Mouse (Mus musculus): ENCODE measurements around the gene Mgat1. TPM values are rescaled to one million over a fixed set of nuclear protein-coding genes. Genes with fewer than 3 reads are reported as not detected.
A peak's percentile ranks its signal among the peaks of the same experiment; 100 is the strongest.

The Mgat1 gene
- polyA plus RNA-seq, 1 experiment from 2014 or later = 55.3 TPM

- Histone ChIP-seq H3K9ac (ENCODE audit: low read depth, low read length) (no peak overlapping the region; the same call in 1 of the 2 replicates), H3K4me2 (replicated peaks; ENCODE audit: low read depth, low read length) (peak overlapping the region; percentile 34; the same call in 1 of the 2 replicates), H3K36me3 (ENCODE audit: control insufficient read depth, insufficient read depth, low read length) (no peaks in the 10 kb centered on the region), H3K27me3 (ENCODE audit: control insufficient read depth, insufficient read depth, low read length) (no peaks in the 10 kb centered on the region), H3K4me3 (ENCODE audit: low read length) (no peak overlapping the region), H3K27ac (ENCODE audit: low read depth, low read length) (no peak overlapping the region), H3K9me3 (ENCODE audit: control insufficient read depth, low read length) (no peaks in the 10 kb centered on the region), H3K4me1 (ENCODE audit: control insufficient read depth, insufficient read depth, low read length) (peaks cover 35% of the 10 kb centered on the region)
- WGBS = 86% methylated on average over 4 of the region's 4 CpGs
- ATAC-seq (ENCODE audit: low FRiP score, low TSS enrichment) = no peak
These were observed 2.5 kb downstream of the Mgat1 start for GRCm38 (mm10) chr11:49246523-49246922.

DNA sequence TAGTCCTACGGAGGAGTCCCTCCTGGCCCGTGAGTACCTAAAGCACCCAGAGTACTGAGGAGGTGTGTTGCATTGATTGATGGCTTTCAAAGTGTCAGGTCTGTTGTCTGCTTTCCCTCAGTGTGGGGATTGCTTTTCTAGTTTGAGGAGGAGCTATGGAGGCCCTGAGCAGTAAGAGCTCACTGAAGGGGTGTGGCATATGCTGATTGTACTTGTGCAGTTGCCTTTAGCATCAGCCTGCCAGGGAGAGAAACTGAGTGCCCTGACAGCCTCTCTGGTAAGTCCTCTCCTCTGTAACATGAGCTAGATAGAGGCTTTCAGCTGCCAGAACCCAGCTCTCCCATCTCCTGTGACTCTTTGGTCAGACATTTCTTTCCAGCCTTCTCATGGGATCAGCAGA lies 3.3 kb downstream of the Mgat1 start:
- H3K4me1 ChIP-seq (ENCODE audit: control insufficient read depth, insufficient read depth, low read length) = peaks cover 37% of the 10 kb centered on the region
- 40% methylated on average over 2 of the region's 2 CpGs for WGBS
- no peaks in the 10 kb centered on the region for H3K27me3 ChIP-seq (ENCODE audit: control insufficient read depth, insufficient read depth, low read length)
- H3K4me2 ChIP-seq (replicated peaks; ENCODE audit: low read depth, low read length) = no peak overlapping the region
- no peak overlapping the region for H3K9ac ChIP-seq (ENCODE audit: low read depth, low read length)
- H3K9me3 ChIP-seq (ENCODE audit: control insufficient read depth, low read length) = no peaks in the 10 kb centered on the region
- peaks cover 3% of the 10 kb centered on the region; the same call in 1 of the 2 replicates for H3K36me3 ChIP-seq (ENCODE audit: control insufficient read depth, insufficient read depth, low read length)
- H3K4me3 ChIP-seq (ENCODE audit: low read length) = no peak overlapping the region
- no peak overlapping the region for H3K27ac ChIP-seq (ENCODE audit: low read depth, low read length)
- ATAC-seq (ENCODE audit: low FRiP score, low TSS enrichment) = no peak

DNA sequence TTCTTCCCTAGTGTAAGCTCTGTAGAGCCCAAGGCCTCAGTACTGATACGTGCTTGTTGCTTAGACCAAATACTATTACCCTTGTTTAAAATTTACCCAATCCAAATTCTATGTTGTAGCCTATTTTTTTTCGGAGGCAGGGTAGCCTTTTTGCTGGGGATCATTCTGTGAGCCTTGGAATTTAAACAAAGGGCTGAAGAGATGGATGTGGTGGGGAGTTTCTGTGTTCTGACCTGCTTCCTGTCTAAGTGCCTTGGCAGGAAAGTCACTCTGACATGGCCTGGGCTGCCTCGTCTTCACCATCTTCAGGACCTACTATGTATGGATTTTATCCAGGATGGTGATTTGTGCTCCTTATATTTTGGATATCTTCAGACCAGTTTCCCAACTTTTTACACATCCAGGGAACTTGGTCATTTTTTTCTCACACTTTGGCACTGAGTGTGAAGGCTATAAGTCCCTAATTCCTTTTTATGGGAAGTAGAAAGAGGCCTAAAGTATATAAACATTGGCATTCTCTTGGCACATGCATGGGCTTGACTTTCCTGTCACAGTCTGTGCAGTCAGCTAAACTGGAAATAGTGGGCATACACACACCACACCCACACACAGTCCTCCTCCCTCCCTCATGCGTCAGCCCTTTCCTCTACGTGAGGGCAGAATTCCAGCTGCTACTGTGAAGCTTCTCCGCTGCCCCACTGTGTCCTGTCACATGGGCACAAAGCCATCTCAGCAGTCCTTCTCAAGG lies 4.4 kb downstream of the Mgat1 start:
- H3K27ac ChIP-seq (ENCODE audit: low read depth, low read length) = peak overlapping the region; percentile 30; the same call in 1 of the 2 replicates
- no peak overlapping the region for H3K9ac ChIP-seq (ENCODE audit: low read depth, low read length)
- H3K36me3 ChIP-seq (ENCODE audit: control insufficient read depth, insufficient read depth, low read length) = peaks cover 11% of the 10 kb centered on the region; the same call in 1 of the 2 replicates
- H3K27me3 ChIP-seq (ENCODE audit: control insufficient read depth, insufficient read depth, low read length) = no peaks in the 10 kb centered on the region
- H3K9me3 ChIP-seq (ENCODE audit: control insufficient read depth, low read length) = no peaks in the 10 kb centered on the region
- ATAC-seq (ENCODE audit: low FRiP score, low TSS enrichment) = no peak
- 71% methylated on average over 6 of the region's 6 CpGs for WGBS
- peaks cover 34% of the 10 kb centered on the region for H3K4me1 ChIP-seq (ENCODE audit: control insufficient read depth, insufficient read depth, low read length)
- H3K4me3 ChIP-seq (ENCODE audit: low read length) = no peak overlapping the region
- no peak overlapping the region; the same call in 1 of the 2 replicates for H3K4me2 ChIP-seq (replicated peaks; ENCODE audit: low read depth, low read length)

DNA sequence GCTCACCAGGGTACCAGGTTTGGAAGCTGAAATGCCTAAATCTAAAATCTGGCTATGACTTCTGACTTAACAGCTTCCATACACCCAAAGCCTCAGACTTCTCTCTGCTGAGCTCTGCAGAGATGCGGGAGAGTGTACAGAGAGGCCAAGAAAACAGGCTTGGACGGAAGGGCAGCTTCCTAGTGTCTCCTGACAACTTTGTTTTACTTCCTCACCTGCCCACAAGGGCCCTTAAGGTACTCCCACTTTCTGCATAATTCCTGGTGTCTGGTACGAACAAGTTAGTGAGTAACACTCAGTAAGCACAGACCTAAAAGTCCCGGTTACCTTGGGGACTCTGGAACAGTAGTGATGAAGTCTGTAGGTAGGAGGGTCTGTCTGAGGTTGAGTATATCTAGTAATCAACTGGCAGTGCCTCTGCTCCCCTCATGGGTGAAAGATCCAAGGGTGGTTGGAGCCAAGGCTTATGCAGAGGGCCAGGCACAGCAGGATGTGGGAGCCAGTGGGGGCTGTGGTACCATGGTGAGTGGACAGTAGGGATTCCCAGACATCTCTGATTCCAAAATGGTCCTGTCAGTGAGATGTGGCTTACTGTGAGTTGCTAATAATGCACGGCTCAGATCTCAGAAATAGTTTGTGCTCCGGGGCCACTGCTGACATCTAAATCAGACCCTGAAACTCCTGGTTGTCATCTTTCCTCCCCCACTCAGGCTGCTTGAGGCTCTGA lies 5.1 kb downstream of the Mgat1 start:
- Histone ChIP-seq H3K9me3 (ENCODE audit: control insufficient read depth, low read length) (no peaks in the 10 kb centered on the region), H3K4me3 (ENCODE audit: low read length) (no peak overlapping the region), H3K27me3 (ENCODE audit: control insufficient read depth, insufficient read depth, low read length) (no peaks in the 10 kb centered on the region), H3K4me2 (replicated peaks; ENCODE audit: low read depth, low read length) (peak overlapping the region; percentile 81; the same call in 1 of the 2 replicates), H3K36me3 (ENCODE audit: control insufficient read depth, insufficient read depth, low read length) (peaks cover 19% of the 10 kb centered on the region), H3K4me1 (ENCODE audit: control insufficient read depth, insufficient read depth, low read length) (peaks cover 34% of the 10 kb centered on the region), H3K9ac (ENCODE audit: low read depth, low read length) (no peak overlapping the region), H3K27ac (ENCODE audit: low read depth, low read length) (peak overlapping the region; percentile 94; the same call in 1 of the 2 replicates)
- ATAC-seq (ENCODE audit: low FRiP score, low TSS enrichment) = no peak
- 74% methylated on average over 6 of the region's 6 CpGs for WGBS

- peaks cover 34% of the 10 kb centered on the region for H3K4me1 ChIP-seq (ENCODE audit: control insufficient read depth, insufficient read depth, low read length)
- no peaks in the 10 kb centered on the region for H3K27me3 ChIP-seq (ENCODE audit: control insufficient read depth, insufficient read depth, low read length)
- peak overlapping the region; percentile 81 for H3K4me2 ChIP-seq (replicated peaks; ENCODE audit: low read depth, low read length)
- peak overlapping the region; percentile 92 for H3K9ac ChIP-seq (ENCODE audit: low read depth, low read length)
- peaks cover 27% of the 10 kb centered on the region for H3K36me3 ChIP-seq (ENCODE audit: control insufficient read depth, insufficient read depth, low read length)
- ATAC-seq (ENCODE audit: low FRiP score, low TSS enrichment) = no peak
- no peaks in the 10 kb centered on the region for H3K9me3 ChIP-seq (ENCODE audit: control insufficient read depth, low read length)
- 21% methylated on average over 10 of the region's 10 CpGs for WGBS
- peak overlapping the region; percentile 77 for H3K4me3 ChIP-seq (ENCODE audit: low read length)
- H3K27ac ChIP-seq (ENCODE audit: low read depth, low read length) = peak overlapping the region; percentile 94
These were observed 5.9 kb downstream of the Mgat1 start for GRCm38 (mm10) chr11:49249811-49250421.

DNA sequence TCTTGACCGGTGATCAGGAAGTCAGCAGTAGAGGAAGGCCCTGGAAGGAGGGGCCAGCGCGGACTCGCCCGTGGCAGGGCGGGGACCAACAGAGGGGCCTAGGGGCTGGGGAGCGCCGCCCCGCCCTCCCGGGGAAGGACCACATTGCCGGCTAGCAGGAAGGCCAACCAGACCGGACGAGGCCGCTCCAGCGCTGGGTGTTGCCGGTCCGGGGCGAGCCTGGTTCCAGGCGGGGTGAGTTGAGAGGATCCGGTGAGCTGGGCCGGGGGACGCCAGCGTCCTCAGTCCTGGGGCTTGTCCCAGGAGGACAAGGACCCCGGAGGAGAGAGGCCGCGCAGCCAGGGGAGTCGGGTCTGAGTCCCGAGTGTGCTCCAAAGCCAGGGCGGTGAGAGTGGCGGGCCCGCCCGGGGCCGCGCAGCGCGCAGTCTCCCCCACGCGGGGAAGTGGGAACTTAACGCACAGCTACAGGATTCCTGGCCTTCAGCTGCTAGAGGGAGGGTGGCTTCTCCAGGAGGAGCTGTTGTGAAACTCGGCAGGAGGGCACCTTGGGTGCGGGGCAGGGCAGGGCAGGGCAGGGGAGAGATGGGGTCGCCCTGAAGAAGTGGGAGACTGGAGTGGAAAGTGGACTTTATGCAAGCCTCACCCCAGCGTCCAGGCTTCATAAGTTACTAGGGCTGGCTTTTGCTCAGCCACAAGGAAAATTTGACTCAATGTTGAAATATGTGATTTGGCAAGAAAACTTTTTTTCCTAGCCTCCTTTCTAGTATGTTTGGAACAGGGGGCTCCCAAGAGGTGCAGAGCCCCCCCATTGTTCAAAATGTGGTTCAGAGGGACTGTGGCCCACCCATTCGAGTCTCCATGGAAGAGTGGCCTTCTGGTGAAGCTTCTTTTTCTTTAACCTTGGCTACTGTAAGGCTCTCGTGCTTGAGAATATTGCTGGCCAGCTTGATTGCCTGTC lies 6.7 kb downstream of the Mgat1 start:
- Histone ChIP-seq H3K27ac (ENCODE audit: low read depth, low read length) (peak overlapping the region; percentile 94), H3K9ac (ENCODE audit: low read depth, low read length) (peak overlapping the region; percentile 92), H3K9me3 (ENCODE audit: control insufficient read depth, low read length) (no peaks in the 10 kb centered on the region), H3K27me3 (ENCODE audit: control insufficient read depth, insufficient read depth, low read length) (no peaks in the 10 kb centered on the region), H3K36me3 (ENCODE audit: control insufficient read depth, insufficient read depth, low read length) (peaks cover 28% of the 10 kb centered on the region), H3K4me1 (ENCODE audit: control insufficient read depth, insufficient read depth, low read length) (peaks cover 26% of the 10 kb centered on the region), H3K4me2 (replicated peaks; ENCODE audit: low read depth, low read length) (peak overlapping the region; percentile 81), H3K4me3 (ENCODE audit: low read length) (peak overlapping the region; percentile 77)
- peak; percentile 98 for ATAC-seq (ENCODE audit: low FRiP score, low TSS enrichment)
- WGBS = 2% methylated on average over 45 of the region's 45 CpGs

- H3K36me3 ChIP-seq (ENCODE audit: control insufficient read depth, insufficient read depth, low read length) = peaks cover 28% of the 10 kb centered on the region
- H3K4me2 ChIP-seq (replicated peaks; ENCODE audit: low read depth, low read length) = peak overlapping the region; percentile 81
- WGBS = 60% methylated on average over 7 of the region's 7 CpGs
- no peaks in the 10 kb centered on the region for H3K9me3 ChIP-seq (ENCODE audit: control insufficient read depth, low read length)
- peaks cover 24% of the 10 kb centered on the region for H3K4me1 ChIP-seq (ENCODE audit: control insufficient read depth, insufficient read depth, low read length)
- H3K4me3 ChIP-seq (ENCODE audit: low read length) = peak overlapping the region; percentile 77
- H3K27me3 ChIP-seq (ENCODE audit: control insufficient read depth, insufficient read depth, low read length) = no peaks in the 10 kb centered on the region
- ATAC-seq (ENCODE audit: low FRiP score, low TSS enrichment) = no peak
- peak overlapping the region; percentile 92 for H3K9ac ChIP-seq (ENCODE audit: low read depth, low read length)
- H3K27ac ChIP-seq (ENCODE audit: low read depth, low read length) = no peak overlapping the region
These were observed 7.4 kb downstream of the Mgat1 start for GRCm38 (mm10) chr11:49251380-49251761.

DNA sequence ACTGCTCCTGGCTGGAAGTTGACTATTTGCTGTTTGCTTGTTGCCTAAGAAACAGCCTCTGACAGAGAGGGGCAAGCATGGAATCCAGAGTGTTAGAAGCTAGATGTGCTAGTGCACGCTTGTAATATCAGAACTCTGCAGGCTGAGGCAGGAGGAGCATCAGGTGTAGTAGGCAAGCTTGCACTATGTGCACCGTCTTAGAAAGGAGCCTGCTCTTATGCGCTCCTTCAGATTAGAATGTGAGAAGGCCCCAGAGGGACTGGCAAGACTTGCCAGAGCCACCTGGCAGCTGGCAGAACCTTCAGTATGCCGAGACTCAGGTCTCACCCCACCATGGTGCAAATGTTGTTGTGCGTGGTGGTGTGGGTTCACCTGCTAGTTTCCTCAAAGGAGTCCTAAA lies 8.1 kb downstream of the Mgat1 start:
- no peaks in the 10 kb centered on the region for H3K27me3 ChIP-seq (ENCODE audit: control insufficient read depth, insufficient read depth, low read length)
- no peak overlapping the region; the same call in 1 of the 2 replicates for H3K4me2 ChIP-seq (replicated peaks; ENCODE audit: low read depth, low read length)
- H3K27ac ChIP-seq (ENCODE audit: low read depth, low read length) = no peak overlapping the region
- H3K36me3 ChIP-seq (ENCODE audit: control insufficient read depth, insufficient read depth, low read length) = peaks cover 28% of the 10 kb centered on the region
- H3K4me3 ChIP-seq (ENCODE audit: low read length) = no peak overlapping the region
- peaks cover 24% of the 10 kb centered on the region for H3K4me1 ChIP-seq (ENCODE audit: control insufficient read depth, insufficient read depth, low read length)
- no peak for ATAC-seq (ENCODE audit: low FRiP score, low TSS enrichment)
- WGBS = 91% methylated on average over 5 of the region's 5 CpGs
- no peak overlapping the region for H3K9ac ChIP-seq (ENCODE audit: low read depth, low read length)
- no peaks in the 10 kb centered on the region for H3K9me3 ChIP-seq (ENCODE audit: control insufficient read depth, low read length)
